Mouse (Mus musculus) stomach, postnatal 0 days (tissue): ENCODE data around the gene Rxfp4. TPM values are rescaled to one million over a fixed set of nuclear protein-coding genes. Genes with fewer than 3 reads are reported as not detected.
A peak's percentile ranks its signal among the peaks of the same experiment; 100 is the strongest.

Experiments
- ATAC-seq: fragments of 200-750 bp; cut with Nextera tagmentation; 2 replicates; pipeline ENCODE4 v1.8.0; 2017; ENCODE audit not compliant: low FRiP score, low TSS enrichment
- DNase-seq: peaks from one replicate; pipeline ENCODE4 v3.0.0-alpha.2; 2016; ENCODE audit warnings: low spot score
- H3K27ac ChIP-seq: fragments of 300-500 bp; sonication (generic); replicated peaks from 2 replicates; pipeline ENCODE4 v1.5.1; 2014; ENCODE audit warnings: mild to moderate bottlenecking, control low read depth
- H3K27me3 ChIP-seq: fragments of 300-500 bp; sonication (generic); 2 replicates; pipeline ENCODE4 v1.6.1; 2014; ENCODE audit warnings: low read length; ENCODE audit not compliant: control insufficient read depth, insufficient read depth
- H3K36me3 ChIP-seq: fragments of 300-500 bp; sonication (generic); 2 replicates; pipeline ENCODE4 v1.6.1; 2014; ENCODE audit warnings: low read length, mixed read lengths; ENCODE audit not compliant: control insufficient read depth, insufficient read depth
- H3K4me1 ChIP-seq: fragments of 300-500 bp; sonication (generic); replicated peaks from 2 replicates; pipeline ENCODE4 v1.6.1; 2014; ENCODE audit warnings: antibody characterized with exemption; ENCODE audit not compliant: control insufficient read depth, insufficient read depth
- H3K4me2 ChIP-seq: fragments of 300-500 bp; sonication (generic); replicated peaks from 2 replicates; pipeline ENCODE4 v1.6.1; 2014; ENCODE audit warnings: low read depth, mild to moderate bottlenecking, control low read depth, moderate library complexity
- H3K4me3 ChIP-seq: fragments of 300-500 bp; sonication (generic); 2 replicates; pipeline ENCODE4 v1.5.1; 2014; ENCODE audit warnings: low read depth, low read length, control low read depth
- H3K9ac ChIP-seq: fragments of 300-500 bp; sonication (generic); 2 replicates; pipeline ENCODE4 v1.6.1; 2014; ENCODE audit warnings: mild to moderate bottlenecking, low read length, control low read depth, mixed read lengths
- H3K9me3 ChIP-seq: fragments of 300-500 bp; sonication (generic); 2 replicates; pipeline ENCODE4 v1.6.1; 2016; ENCODE audit warnings: low read length; ENCODE audit not compliant: control insufficient read depth
- CTCF ChIP-seq: IDR thresholded peaks from 2 replicates; pipeline ENCODE4 v1.5.1; 2016; ENCODE audit warnings: antibody characterized with exemption, low read depth, mild to moderate bottlenecking, moderate library complexity
- EP300 ChIP-seq: optimal IDR thresholded peaks from 2 replicates; pipeline ENCODE3; 2016; ENCODE audit warnings: antibody characterized with exemption
- WGBS: fragments of 180-500 bp; shearing (Covaris S2); extraction: QIAGEN DNeasy Blood & Tissue Kit; methylation state at CpG from one replicate; pipeline ENCODE4 v1.1.7; 2014; 5-methylcytosine and 5-hydroxymethylcytosine counted together
- polyA plus RNA-seq: library from polyadenylated mRNA; unstranded; fragments of >200 nt; fragmentation: Nextera tagmentation; extraction: Ambion mirVana; gene quantifications from 2 replicates; pipeline ENCODE4 v1.2.1, GENCODE M21; 2015

Gene Rxfp4
- polyA plus RNA-seq, 1 experiment from 2014 or later = 0.07 TPM

DNA sequence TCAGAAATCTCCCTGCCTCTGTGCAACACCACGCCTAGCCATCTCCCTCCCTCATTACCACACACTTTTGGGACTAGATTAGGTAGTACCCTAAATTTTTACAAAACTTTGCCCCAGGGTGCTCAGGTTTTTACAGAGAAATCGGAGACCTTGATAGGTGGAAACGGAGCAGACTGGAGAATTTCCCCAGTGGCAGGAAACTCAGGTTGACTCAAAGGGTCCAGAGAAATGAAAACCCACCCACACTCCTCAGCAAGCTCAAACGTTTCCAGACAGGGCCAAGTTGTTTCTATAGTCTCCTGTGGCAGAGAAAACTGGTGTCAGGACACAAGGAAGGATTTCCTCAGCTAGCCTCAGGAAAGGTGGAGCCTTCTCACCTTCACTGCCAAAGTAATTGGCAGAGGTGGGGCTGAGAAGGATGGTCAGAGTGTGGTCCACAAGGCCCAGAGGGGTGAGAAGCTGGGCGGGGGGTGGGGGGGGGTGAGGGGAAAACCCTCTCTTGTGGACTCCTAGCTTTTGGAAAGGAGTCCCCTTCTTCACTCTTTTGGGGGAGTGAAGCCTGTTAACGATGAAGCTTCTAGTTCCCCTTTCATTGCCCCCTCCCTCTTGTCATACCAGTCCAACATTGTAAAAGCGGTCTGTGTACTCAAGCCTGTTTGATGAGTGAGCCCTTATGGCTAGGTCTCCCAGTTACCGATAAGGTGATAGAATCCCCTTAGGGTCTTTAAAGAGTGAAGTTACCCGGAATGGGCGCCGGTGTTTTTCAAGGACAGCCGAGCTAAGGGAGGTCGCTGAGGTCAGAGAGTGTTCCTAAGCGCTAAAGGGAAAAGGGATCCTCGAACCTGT is 32.6 kb downstream of the Rxfp4 start:
- Histone ChIP-seq H3K4me2 (peak overlapping the region; percentile 92), H3K27me3 (no peaks in the 10 kb centered on the region), H3K9me3 (no peaks in the 10 kb centered on the region), H3K9ac (peak overlapping the region; percentile 94), H3K4me1 (peaks cover 3% of the 10 kb centered on the region; the same call in 1 of the 2 replicates), H3K27ac (peak overlapping the region; percentile 97), H3K4me3 (peak overlapping the region; percentile 87), H3K36me3 (no peaks in the 10 kb centered on the region)
- WGBS = 16% methylated on average over 15 of the region's 15 CpGs
- DNase-seq (no peak), ATAC-seq (no peak)
- TF ChIP-seq EP300 (no peak), CTCF (no peak)

DNA sequence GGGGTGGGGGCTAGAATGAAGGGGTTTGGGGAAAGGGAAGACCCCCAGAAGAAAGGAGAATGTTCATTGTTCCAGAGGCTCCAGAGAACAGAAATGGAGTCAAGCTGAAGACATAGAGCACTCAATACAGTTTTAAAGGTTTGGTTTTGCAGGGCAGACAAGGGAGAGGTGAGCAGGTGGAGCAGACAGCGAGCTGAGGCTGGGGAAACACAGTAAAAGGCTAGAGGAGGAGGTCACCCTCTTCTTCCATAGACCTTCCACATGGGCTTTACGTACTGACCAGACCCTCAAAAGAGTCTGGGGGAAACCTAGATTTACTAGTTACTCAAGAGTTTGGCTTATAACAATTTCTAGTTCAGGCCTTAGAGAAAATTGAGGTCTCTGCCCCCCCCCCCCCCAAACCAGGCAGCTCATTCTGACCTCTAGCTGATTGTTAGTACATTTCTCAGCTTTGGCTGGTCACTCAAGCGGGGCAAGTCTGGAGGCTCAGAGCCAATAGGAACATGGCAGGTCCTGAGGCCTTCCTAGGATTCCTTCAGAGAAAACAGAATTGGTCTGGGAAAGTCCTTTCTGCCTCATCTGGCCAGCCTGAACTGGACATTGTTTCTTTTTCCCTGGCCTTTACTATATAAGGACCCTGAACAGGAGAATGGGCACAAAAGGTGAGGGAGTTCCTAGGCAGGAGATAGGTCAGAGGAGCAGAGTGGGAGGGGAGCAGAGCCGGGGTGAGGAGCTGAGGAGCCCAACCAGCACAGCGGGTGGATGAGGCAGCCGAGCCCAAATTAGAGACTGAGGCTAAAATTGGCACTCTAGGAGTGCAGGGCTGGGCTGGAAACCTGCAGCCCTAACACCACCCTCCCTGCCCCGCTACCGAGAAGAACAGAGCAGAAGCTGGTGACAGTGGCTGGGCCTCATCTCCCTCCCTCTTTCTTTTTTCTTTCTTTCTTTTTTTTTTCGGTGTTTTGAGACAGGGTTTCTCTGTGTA is 33.5 kb downstream of the Rxfp4 start:
- Histone ChIP-seq H3K9me3 (no peaks in the 10 kb centered on the region), H3K4me2 (no peak overlapping the region; the same call in 1 of the 2 replicates), H3K27ac (peak overlapping the region; percentile 1; the same call in 1 of the 2 replicates), H3K4me1 (no peaks in the 10 kb centered on the region; the same call in 1 of the 2 replicates), H3K27me3 (no peaks in the 10 kb centered on the region), H3K4me3 (no peak overlapping the region), H3K36me3 (no peaks in the 10 kb centered on the region), H3K9ac (no peak overlapping the region)
- ATAC-seq = no peak
- no peak for TF ChIP-seq CTCF
- TF ChIP-seq EP300 = no peak
- WGBS = 61% methylated on average over 9 of the region's 9 CpGs
- no peak for DNase-seq

DNA sequence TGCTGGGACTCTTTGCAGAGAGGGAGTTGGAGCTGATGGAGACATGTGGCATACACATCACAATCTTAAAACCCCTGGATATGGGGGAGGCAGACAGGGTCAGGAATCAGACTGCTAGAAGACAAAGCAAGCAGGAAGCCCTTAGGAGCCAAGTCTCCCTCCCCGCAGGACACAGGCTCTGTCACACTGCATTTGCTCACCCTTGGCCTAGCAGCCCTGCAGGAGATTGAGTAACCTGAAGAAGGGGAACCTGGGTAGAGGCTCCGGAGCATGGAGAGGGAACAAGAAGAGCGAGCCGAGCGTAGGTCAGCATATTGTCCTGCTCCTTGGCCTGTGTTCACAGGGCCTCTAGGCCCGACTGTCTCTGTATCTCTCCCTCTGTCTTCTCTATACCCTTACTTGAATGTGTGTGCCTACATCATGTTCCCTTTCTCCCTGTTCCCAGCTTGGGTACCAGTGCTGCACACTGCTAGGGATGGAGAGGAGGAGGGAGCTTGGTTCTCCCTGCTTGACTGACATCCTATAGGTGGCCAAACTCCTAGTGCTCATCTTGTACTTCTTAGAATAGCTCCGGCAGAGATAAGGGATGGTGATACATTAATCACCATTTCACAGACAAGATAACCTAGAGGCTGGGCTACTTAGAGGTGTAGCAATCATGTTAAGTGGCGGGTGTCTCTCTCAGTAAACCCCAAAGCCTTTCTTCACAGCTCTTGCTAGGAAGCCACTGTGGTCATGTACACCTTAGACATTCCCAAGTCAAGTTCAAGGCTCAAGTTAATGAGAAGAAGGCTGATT is 34.7 kb downstream of the Rxfp4 start:
- Histone ChIP-seq H3K9ac (no peak overlapping the region), H3K9me3 (no peaks in the 10 kb centered on the region), H3K4me2 (0 out of 2 replicates have a peak overlapping the region, but pooled peaks have one; percentile 17), H3K36me3 (no peaks in the 10 kb centered on the region), H3K4me1 (no peaks in the 10 kb centered on the region), H3K4me3 (no peak overlapping the region), H3K27me3 (no peaks in the 10 kb centered on the region), H3K27ac (no peak overlapping the region)
- TF ChIP-seq EP300 (no peak), CTCF (no peak)
- WGBS = 70% methylated on average over 8 of the region's 8 CpGs
- DNase-seq (no peak), ATAC-seq (no peak)

DNA sequence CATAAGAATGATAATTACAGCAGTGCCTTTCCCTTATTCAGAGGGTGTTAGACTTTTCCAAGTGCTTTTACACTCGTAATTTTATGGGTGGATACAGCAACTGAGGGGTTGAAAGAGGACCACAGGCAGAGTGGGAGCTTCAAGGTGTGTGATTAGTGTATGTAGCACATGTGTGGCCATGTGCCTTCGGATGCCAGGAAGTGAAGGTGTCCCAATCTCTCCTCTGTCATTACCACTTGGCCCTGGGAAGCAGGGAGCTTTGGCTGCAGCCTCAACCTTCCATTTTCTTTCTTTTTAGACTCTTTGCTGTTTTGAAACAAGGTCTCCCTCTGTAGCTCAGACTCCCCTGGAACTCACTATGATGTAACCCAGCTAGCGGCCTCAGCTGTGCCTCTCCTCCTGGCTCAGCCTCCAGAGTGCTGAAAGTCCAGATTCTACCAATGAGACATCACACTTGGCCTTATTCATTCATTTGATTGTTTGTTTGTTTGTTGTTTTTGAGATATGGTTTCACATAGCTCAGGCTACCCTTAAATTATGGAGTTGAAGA is 35.9 kb downstream of the Rxfp4 start:
- peak overlapping the region; percentile 31 for H3K4me3 ChIP-seq
- peak overlapping the region; percentile 56; the same call in 1 of the 2 replicates for H3K9ac ChIP-seq
- H3K27me3 ChIP-seq = no peaks in the 10 kb centered on the region
- H3K9me3 ChIP-seq = no peaks in the 10 kb centered on the region
- no peak for DNase-seq
- TF ChIP-seq EP300 (no peak), CTCF (no peak)
- 60% methylated on average over 3 of the region's 3 CpGs for WGBS
- H3K36me3 ChIP-seq = no peaks in the 10 kb centered on the region
- H3K4me2 ChIP-seq = peak overlapping the region; percentile 56
- no peak for ATAC-seq
- peak overlapping the region; percentile 84 for H3K27ac ChIP-seq
- H3K4me1 ChIP-seq = no peaks in the 10 kb centered on the region

DNA sequence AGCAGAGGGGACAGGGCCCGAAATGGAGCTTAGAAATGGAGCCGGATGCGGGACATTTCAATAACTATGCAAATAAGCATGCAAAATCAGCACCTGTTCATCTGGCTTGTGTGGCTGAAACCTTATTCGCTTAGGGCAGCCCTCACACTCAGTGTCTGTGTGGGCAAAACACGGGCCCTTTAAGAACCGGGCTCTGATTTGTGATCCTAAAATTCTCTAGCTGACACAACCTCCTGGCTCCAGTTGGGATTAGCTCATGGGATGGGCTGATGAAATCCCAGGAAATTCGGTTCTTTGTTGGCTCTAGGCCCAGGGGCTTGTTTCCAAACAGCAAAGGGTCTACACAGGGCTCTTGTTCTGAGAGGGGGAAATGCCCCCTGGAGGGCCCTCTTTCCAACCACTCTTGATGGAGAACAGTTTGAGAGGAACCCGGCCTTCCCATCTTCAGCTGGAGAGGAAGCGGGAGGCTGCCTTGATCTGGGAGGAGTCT is 37.0 kb downstream of the Rxfp4 start:
- peak overlapping the region; percentile 56 for H3K4me2 ChIP-seq
- H3K27ac ChIP-seq = peak overlapping the region; percentile 84
- H3K4me3 ChIP-seq = peak overlapping the region; percentile 31
- DNase-seq (peak; percentile 42), ATAC-seq (peak; percentile 65)
- no peaks in the 10 kb centered on the region for H3K9me3 ChIP-seq
- H3K36me3 ChIP-seq = no peaks in the 10 kb centered on the region
- H3K27me3 ChIP-seq = no peaks in the 10 kb centered on the region
- H3K9ac ChIP-seq = peak overlapping the region; percentile 56
- no peaks in the 10 kb centered on the region for H3K4me1 ChIP-seq
- TF ChIP-seq CTCF (peak; percentile 15), EP300 (no peak)
- WGBS = 43% methylated on average over 9 of the region's 9 CpGs
